Mouse (Mus musculus) adrenal gland, postnatal 4 days (tissue): ENCODE data around the gene Krtap13-1. TPM values are rescaled to one million over a fixed set of nuclear protein-coding genes. Genes with fewer than 3 reads are reported as not detected.
"Not testable (repeated sequence)": the region's sequence is repeated elsewhere in the genome, so short reads cannot be mapped to it uniquely, and the experiment has no call there.

Experiments used
- DNase-seq, 2 experiments: peaks; one replicate each; pipeline ENCODE4 v3.0.0; 2021 to 2022; ENCODE audit warnings: low spot score in 2 of 2, mixed read lengths in 2 of 2
- long read RNA-seq, 2 experiments: library from polyadenylated mRNA; stranded (forward); transcript quantifications; one replicate each; pipeline ENCODE4 v2.0.0; 2021
- total RNA-seq, 2 experiments: library from RNA; stranded (reverse); gene quantifications; 2 replicates each; pipeline ENCODE4 v1.2.3; 2021

Gene Krtap13-1
- total RNA-seq, result not detected
- long read RNA-seq, experiment 1, result 0 reads
- long read RNA-seq, experiment 2, result 0 reads

DNA sequence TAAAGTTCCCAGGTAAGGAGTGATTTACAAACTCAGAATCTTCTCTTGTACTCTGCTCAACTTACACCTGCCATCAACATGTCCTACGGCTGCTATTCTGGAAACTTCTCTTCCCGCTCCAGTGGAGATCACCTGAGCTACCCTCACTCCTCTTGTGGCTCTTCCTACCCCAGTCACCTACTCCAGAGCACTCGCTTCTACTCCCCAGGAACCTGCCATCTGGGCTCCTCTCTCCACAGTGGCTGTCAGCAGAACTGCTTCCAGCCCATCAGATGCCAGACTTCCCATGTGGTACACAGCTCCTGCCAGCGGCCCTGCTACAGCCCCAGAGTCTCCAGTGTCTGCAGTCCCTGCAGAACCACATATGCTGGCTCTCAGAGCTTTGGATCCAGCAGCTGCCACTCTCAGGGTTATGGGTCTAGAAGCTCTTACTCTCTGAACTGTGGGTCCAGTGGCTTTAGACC lies at the start of gene Krtap13-1:
Gene Krtap13-1, plus strand, starts transcription at position 51 of the 464 bp plus-strand sequence.
- DNase-seq, result no peak

GRCm38 (mm10) chr16:88679099-88679498 lies 49.6 kb upstream of the Krtap13-1 start:
- no peak for DNase-seq

- DNase-seq, result no peak
Observed at GRCm38 (mm10) chr16:88681282-88681681, 47.4 kb upstream of the Krtap13-1 start.

GRCm38 (mm10) chr16:88696256-88696655 lies 32.4 kb upstream of the Krtap13-1 start:
- DNase-seq, result no peak

- no peak for DNase-seq
Observed at GRCm38 (mm10) chr16:88701072-88701864, 27.4 kb upstream of the Krtap13-1 start.

- no peak for DNase-seq
Observed at GRCm38 (mm10) chr16:88707496-88708012, 21.1 kb upstream of the Krtap13-1 start, which contains the start of gene 2310061N02Rik. Gene 2310061N02Rik, minus strand, starts transcription at chr16:88707962.

DNA sequence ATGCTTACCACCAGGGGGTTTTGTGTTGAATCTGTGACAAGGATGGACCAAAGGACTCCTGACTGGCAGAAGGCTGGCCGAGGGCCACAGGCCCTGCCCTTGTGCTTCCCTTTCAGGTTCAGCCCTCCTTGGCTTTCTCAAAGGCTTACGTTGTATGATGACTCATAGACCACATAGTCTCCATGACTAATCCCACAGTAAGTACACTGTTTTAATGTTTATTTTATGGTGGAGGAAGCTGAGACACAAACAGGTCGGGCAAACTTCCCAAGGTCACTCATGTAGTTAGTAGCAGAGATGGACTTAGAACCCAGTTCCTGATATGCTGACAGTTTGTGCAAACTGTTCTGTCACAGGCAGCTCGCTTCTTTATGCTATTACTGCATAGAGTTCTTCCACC lies 17.9 kb upstream of the Krtap13-1 start:
- DNase-seq, result no peak

DNA sequence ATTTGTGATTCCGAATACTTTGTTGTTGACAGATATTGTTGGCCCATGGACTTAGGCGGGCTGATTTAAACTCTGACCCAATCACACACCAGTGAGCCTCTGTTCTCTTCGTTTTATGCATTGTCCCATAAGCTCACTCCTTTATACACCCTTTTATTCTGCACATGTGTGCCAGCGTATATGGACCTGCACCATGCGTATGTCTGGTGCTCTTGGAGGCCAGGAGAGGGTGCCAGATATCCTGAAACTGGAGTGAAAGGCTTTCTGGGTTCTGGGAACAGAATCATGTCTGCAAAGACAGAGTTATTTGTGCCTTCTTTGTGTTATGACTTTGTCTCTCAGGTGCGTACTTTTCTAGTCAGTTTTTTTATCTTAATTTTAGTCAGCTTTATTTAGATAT lies 17.4 kb upstream of the Krtap13-1 start:
- DNase-seq, result no peak

DNA sequence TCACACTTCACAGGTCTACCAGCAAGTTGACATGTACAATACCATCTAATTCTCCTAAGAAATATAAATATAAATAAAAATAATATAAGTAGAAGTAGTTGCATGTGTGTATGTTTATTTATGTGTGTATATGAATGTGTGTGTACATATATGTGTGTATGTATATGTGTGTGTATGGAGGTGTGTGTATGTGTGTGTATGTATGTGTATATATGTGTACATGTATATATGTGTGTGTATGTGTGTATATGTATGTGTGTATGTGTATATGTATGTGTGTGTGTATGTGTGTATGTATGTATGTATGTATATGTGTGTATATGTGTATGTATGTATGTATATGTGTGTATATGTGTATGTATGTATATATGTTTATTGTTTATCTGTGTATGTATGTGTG lies 12.1 kb upstream of the Krtap13-1 start:
- no peak for DNase-seq

- DNase-seq, result no peak
Observed at GRCm38 (mm10) chr16:88720031-88720430, 8.6 kb upstream of the Krtap13-1 start.

GRCm38 (mm10) chr16:88735391-88735790 lies 6.7 kb downstream of the Krtap13-1 start:
- no peak for DNase-seq

DNA sequence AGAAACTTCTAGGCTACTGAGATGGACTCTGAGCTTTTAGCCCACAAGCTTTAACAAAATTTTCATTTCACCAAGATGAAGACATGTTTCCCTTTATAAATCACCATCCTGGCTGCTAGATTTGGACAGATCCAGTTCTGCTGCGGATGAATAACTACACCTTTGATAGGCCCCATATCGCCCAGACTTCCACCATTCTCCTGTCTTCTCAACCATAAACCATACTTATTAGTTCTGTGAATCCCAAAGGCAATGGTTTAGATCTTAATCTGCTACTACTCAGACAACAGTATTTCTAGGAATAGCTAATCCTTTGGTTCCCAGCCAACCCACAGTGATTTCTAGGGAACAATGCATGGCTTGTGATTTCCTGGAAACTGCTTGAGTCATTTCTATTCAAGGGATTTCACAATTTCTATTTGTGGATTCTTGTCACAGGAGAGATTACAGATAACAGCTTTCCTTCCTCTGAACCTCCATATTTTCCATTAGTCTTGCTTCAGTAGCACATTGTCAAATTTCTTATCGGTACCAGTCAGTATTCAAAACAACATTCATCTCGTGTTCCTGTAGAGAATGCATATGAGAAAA lies 16.2 kb downstream of the Krtap13-1 start:
- no peak for DNase-seq

DNA sequence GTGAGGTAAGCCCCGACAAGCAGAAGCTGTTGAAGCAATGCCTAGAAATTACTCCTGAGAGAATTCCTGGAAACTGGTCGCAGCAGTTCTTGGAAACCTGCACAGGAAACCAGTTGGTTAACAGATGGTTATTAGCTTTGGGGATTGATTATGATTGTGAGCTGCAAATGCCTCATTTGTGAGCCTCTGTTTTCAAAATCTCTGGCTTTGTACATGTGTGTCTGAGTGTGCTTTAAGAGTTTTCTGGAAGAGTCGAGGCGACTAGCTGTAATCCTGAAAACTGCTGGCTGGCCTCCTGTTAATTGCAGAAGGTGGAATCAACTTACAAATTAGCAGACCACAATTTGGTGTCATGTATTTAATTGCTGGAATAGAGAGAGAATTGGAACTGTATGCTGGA lies 19.3 kb downstream of the Krtap13-1 start:
- no peak for DNase-seq

- not testable (repeated sequence) for DNase-seq
Observed at GRCm38 (mm10) chr16:88751535-88751934, 22.9 kb downstream of the Krtap13-1 start, which contains the start of gene Krtap13. Gene Krtap13, minus strand, starts transcription at chr16:88751635.

GRCm38 (mm10) chr16:88758547-88758946 lies 29.9 kb downstream of the Krtap13-1 start, which contains the start of gene 2310034C09Rik:
Gene 2310034C09Rik, plus strand, starts transcription at chr16:88758847.
- DNase-seq, result not testable (repeated sequence)

- DNase-seq, result no peak
Observed at GRCm38 (mm10) chr16:88774106-88774505, 45.4 kb downstream of the Krtap13-1 start, which contains the start of gene 2310057N15Rik. Gene 2310057N15Rik, minus strand, starts transcription at chr16:88774206.

DNA sequence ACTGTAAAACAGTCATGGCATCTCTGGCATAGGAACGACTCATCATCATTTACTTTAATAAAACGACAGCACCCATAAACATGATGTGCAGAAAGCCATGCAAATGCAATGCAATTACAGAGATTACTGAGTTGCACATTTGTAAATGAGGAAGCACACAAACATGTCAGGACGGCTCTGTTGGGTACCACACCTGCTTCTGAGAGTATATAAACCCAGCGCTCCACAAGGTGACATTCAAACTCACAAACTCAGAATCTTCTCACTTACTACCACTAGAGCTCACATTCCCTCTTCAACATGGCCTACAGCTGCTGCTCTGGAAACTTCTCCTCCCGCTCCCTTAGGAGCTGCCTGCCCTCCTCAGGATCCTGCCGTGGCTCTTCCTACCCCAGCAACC lies 48.9 kb downstream of the Krtap13-1 start, which contains the start of gene Gm5965:
Gene Gm5965, plus strand, starts transcription at position 301 of the 400 bp plus-strand sequence.
- no peak for DNase-seq

Other genes with a start within 250 kb of the Krtap13-1 start
- not detected for gene Cldn17, start 221.9 kb upstream of the Krtap13-1 start, total RNA-seq
- 10 to 100 TPM in 1 of 2 experiments, under 1 TPM in 1; 0.25 to 12.7 TPM for gene Cldn8, start 165.7 kb upstream of the Krtap13-1 start, total RNA-seq
- not detected for gene Krtap24-1, start 116.6 kb upstream of the Krtap13-1 start, total RNA-seq
- gene 2310079G19Rik, start 101.2 kb upstream of the Krtap13-1 start, total RNA-seq, result not detected
- not detected for gene Krtap26-1, start 81.1 kb upstream of the Krtap13-1 start, total RNA-seq
- gene Krtap27-1, start 57.2 kb upstream of the Krtap13-1 start, total RNA-seq, result not detected
- gene 2310061N02Rik, start 20.9 kb upstream of the Krtap13-1 start, total RNA-seq, result not detected
- not detected for gene Krtap13, start 22.8 kb downstream of the Krtap13-1 start, total RNA-seq
- not detected for gene 2310034C09Rik, start 30.0 kb downstream of the Krtap13-1 start, total RNA-seq
- gene 2310057N15Rik, start 45.3 kb downstream of the Krtap13-1 start, total RNA-seq, result not detected
- gene Gm5965, start 49.0 kb downstream of the Krtap13-1 start, total RNA-seq, result not detected
- not detected for gene Gm20741, start 83.4 kb downstream of the Krtap13-1 start, total RNA-seq
- not detected for gene Krtap15, start 91.4 kb downstream of the Krtap13-1 start, total RNA-seq
- gene Krtap14, start 97.3 kb downstream of the Krtap13-1 start, total RNA-seq, result not detected
- not detected for gene Krtap19-1, start 140.5 kb downstream of the Krtap13-1 start, total RNA-seq
- not detected for gene Krtap19-2, start 145.4 kb downstream of the Krtap13-1 start, total RNA-seq
- gene Krtap19-3, start 149.2 kb downstream of the Krtap13-1 start, total RNA-seq, result not detected
- not detected for gene Krtap19-4, start 156.2 kb downstream of the Krtap13-1 start, total RNA-seq
- not detected for gene Krtap19-5, start 167.6 kb downstream of the Krtap13-1 start, total RNA-seq
- not detected for gene Krtap19-9b, start 203.4 kb downstream of the Krtap13-1 start, total RNA-seq
- gene Krtap16-3, start 234.0 kb downstream of the Krtap13-1 start, total RNA-seq, result not detected